Mouse (Mus musculus): ENCODE data around the gene Dnajc4.

Dnajc4 gene

DNA sequence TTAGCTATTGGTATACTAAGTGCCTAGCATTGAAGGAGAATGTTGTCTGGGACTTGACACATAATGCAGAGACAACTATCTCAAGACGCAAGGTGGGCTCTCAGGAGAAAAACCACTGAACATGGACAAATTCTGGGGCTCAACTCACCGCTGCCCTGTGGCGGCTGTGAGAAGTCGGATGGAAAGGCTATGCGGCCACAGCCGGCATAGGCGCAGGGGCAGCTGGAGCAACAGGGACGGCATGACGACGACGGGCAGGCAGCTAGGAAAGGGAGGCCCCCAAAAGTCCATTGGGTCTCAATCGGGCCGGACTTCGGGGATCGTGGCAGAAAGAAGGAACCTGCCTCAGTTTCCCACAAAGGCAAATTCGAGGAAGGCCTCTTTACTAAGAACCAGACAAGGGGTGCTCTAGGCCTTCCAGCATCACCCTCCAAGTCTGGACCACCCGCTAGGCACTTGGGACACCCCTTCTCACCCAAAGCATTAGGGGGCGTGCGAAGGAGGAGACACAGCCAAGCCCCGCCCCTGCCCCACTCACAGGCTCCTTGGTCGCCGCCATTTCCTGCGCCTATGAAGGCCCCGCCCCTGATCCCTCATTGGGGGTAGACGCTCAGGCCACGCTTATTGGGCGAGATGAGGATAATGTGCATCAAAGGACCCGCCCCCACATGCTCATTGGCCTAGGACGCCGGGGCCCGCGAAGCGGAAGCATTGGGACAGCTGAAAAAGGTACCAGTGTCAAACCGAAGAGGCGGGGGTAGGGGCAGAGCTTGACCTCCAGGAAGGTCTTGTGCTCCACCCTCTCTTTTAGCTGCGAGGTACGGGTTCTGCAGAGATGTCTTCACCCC is at the start of gene Dnajc4:
Gene Dnajc4, minus strand, starts transcription at position 562 of the 848 bp plus-strand sequence.
- DNase-seq (ENCODE audit: low spot score): peak; percentile 97

DNA sequence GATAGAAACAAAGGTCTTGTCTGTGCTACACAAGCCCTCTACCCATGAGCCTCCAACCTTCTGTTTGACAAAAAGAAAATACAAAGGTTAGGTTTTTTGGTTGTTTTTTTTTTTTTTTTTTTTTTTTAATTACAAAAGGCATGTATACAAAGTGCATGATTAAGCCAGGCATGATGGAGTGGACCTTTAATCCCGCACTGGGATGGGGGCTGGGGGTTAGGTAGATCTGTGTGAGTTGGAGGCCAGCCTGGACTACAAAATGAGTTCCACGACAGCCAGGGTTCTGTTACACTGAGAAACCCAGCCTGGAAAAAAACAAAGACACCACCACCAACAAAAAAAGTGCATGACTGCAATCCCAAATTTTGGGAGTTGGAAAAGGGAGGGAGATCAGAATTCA is 48.8 kb upstream of the Dnajc4 start:
- DNase-seq (ENCODE audit: low spot score): no peak

DNA sequence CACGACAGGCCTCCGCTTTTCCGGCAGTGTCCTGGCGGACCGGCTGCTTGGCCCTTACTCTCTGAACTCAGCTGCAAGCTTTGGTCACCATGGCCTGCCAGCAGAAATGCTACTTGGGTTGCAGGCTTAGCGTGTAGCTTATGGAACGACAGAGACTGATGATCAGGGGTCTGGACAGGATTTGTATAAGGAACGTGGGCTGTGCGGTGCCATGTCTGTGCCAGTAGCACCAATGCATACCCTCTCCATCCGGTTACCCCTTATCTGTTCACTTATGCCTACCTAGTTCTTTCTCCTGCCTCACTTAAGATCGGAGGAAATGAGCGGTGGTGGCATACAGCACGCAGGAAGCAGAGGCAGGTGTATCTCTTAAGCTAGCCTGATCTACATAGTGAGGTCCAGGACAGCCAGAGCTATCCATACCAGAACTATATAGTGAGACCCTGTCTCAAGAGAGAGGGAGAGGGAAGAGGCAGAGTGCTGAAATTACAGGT is 48.3 kb upstream of the Dnajc4 start:
- no peak for DNase-seq (ENCODE audit: low spot score)

DNA sequence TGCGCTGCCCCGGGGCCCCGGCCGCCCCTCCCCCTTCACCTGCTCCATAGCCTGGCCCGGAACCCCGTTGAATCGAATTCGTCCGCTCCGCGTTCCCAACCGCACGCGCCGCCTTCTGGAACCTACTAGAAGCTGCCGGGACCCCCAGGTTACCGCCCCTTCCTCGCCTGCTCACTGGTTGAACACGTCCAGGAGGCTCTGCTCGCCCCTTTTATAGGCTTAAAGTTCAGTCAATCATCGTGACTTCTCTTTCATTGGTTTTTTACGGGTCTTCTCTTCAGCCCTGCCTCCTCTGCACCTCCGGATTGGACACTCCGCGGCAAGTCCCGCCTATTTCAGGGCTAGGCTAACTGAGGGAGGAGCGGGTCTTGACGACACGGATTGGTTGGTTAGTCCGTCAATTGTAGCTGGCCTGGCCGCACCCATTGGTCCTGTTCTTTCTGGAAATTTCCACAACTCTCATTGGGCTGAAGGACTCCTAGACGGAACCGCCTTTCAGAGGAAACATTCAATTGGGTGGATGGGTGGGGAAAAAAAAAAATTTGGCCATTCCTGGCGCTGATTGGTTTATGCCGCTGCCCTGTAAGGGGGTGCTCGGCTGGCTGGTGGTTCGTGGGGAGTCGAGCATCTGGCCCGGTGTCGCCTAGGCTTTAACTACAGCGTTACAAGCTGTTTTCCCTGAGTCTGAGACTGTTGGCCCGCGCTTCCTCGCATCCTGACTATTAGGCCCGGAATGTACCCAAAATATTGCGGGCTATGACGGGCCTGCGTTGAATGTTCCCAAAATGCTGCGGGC is 47.7 kb upstream of the Dnajc4 start, which contains the start of gene Stip1:
Gene Stip1, minus strand, starts transcription at position 127 of the 796 bp plus-strand sequence.
- peak; percentile 100 for DNase-seq (ENCODE audit: low spot score)

GRCm38 (mm10) chr19:7039088-7039720 is 46.8 kb upstream of the Dnajc4 start:
- peak; percentile 55 for DNase-seq (ENCODE audit: low spot score)

DNA sequence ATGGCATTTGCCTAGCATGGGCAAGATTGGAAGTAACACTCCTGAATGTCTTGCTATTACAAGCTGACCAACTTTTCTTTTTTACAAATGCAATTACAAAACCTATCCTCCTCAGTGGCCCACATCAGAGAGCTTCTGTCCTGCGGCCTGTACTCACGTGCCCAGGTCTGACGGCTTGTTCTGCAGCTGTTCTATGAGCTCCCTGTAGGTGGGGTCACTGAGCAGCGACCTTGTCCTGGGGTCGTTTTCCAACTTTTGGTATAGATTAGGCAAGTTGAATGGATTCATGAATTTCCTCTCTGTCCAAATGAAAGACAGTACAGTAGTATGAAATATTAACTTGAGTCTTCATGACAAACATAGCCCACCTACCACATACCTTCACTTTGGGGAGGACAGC is 41.6 kb upstream of the Dnajc4 start:
- DNase-seq (ENCODE audit: low spot score): no peak

DNA sequence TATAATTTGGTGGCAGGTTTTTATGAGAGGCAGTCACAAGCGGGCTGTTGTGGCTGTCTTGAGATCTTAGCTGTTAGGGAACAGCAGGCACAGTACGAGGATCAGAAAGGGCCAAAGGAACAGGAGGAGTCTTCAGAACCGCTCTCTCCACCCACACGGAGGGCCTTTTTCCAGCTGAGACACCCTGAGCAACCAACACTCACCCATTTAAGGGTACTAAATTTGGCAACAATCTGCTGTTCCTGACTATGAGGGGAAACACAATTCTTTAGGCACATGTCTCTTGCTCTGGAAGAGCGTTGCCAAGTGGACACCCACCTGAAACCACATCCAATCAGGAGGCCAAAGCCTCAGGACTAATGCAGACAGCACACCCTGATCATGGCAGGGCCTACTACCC is 37.2 kb upstream of the Dnajc4 start:
- DNase-seq (ENCODE audit: low spot score): no peak

DNA sequence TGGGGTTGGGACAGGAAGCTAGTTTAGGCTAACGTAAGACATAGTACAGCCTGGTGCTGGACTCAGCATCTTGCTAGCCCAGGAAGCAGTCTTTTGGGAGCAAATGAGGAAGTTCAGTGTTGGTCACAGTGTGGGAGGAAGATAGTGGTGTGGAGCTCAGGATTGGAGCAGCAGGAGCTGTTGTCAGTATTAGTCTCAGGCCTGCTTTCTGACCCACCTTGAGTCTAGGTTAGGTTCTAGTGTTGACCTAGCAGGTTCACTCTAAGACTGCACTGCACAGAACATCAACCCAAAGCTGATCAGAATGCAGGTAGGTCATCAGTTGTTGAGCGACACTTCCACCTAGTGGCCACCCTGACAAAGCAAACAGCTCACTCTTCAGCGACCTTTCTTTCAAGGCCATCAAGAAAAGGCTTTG is 27.9 kb upstream of the Dnajc4 start:
- peak; percentile 70 for DNase-seq (ENCODE audit: low spot score)

- DNase-seq (ENCODE audit: low spot score): no peak
Measured at GRCm38 (mm10) chr19:7019191-7019590, 26.8 kb upstream of the Dnajc4 start, which contains the start of gene Fermt3. Gene Fermt3, minus strand, starts transcription at chr19:7019469.

DNA sequence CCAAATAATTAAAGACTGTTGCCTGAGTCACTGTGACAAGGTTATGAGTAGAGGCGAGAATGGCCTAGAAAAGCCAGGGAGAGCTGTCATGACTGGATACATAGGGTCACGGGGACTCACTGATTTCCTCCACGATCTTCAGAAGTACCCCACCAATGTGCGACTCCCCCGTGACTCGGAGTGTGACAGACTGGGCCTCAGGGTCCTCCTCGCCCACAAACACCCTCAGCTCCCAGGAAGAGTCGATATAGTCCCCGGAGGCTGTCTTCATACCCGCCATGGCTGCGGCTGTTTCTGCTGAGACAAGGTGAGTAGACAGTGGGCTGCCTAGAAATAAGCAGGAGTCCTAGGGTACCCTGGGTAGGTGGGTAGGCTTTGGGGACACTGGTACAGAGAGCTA is 26.2 kb upstream of the Dnajc4 start:
- no peak for DNase-seq (ENCODE audit: low spot score)

DNA sequence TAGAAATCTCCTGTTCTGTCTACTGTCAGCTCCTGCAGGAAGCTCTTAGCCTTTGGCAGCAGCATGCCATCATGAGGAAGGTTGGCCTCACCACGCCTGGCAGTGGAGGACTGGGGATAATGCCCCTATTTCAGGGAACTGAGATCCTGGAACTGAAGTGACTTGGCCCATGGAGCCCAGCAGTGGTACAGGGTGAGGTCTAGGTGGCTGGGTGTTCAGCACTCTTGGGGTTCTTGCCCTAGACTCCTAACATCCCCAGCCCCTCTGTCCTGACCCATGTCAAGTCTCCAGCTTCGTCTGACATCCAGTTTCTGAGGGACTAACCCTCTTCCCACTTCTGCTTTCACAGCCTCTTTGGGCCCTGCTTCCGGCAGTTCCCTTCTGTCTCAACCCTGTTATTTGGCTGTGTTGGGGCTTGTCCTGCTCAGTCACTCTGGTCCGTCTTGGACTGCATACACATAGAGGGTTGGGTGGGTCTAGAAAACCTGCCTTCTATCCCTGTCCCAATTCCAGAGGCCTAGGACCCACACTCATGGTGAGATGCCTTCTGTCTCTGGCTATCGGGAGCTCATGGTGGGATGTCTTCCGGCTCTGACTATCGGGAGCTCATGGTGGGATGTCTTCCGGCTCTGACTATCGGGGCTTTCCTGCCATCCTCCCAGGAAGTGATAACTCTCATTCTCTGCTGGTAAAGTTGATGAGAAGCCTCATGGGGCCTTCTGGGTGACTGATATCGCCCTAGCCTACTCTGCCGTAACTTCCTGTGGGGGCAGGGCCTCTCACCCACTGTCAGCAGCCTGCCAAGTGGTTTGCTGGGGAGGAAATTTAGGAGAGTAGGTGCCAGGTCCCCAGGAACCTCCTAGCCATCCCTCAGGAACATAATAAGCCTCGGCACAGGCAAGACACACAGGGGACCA is 25.4 kb upstream of the Dnajc4 start:
- no peak for DNase-seq (ENCODE audit: low spot score)

- DNase-seq (ENCODE audit: low spot score): no peak
Measured at GRCm38 (mm10) chr19:7014481-7015135, 22.2 kb upstream of the Dnajc4 start.

DNA sequence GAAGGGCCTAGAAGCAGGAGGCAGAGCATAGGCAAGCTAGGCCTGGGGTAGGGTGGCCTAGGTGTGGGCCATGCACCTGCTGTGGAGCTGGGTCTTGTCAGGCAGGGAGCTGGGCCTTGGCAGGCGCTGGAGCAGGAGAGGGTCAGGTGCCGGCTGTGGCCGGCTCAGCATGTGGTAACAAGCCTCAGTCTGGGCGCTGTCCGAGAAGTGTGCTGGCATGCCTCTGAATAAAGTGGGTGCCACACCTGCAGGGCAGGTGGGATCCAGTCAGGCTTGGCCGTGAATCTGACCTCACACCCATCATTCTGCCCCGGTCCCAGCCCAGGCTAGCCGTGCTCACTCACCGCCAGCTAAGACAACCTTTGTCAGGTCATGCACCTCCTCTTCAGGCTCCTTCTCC is 21.6 kb upstream of the Dnajc4 start:
- DNase-seq (ENCODE audit: low spot score): no peak

- peak; percentile 64 for DNase-seq (ENCODE audit: low spot score)
Measured at GRCm38 (mm10) chr19:7012426-7012825, 20.1 kb upstream of the Dnajc4 start.

DNA sequence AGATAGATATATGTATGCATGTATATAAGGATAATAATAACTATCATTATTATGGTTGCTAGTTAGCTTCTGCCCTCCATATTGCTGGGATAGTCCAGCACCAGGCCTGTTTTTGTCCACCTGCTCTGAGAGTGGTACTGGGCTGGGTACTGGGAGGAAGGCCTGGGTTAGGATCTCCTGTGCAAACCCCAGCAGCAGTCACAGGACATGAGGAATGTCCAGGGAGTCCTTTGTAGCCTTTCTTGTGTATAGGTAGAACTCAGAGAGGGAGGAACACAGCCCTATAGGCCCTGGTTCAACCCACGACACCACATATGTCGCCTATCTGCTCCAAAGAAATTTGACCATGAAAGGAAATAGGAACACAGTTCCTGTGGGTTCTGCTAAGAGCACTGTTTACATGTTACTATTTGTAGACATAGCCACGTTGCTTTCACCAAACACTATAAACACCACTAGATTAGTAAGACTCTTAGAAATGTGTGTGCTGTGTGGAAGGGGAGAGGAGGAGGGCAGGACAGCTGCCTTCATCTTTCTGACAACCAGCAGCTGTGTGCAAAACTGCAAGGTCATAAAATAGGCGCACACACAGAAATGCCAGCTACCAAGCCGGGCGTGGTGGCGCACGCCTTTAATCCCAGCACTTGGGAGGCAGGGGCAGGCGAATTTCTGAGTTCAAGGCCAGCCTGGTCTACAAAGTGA is 14.7 kb upstream of the Dnajc4 start:
- no peak for DNase-seq (ENCODE audit: low spot score)

DNA sequence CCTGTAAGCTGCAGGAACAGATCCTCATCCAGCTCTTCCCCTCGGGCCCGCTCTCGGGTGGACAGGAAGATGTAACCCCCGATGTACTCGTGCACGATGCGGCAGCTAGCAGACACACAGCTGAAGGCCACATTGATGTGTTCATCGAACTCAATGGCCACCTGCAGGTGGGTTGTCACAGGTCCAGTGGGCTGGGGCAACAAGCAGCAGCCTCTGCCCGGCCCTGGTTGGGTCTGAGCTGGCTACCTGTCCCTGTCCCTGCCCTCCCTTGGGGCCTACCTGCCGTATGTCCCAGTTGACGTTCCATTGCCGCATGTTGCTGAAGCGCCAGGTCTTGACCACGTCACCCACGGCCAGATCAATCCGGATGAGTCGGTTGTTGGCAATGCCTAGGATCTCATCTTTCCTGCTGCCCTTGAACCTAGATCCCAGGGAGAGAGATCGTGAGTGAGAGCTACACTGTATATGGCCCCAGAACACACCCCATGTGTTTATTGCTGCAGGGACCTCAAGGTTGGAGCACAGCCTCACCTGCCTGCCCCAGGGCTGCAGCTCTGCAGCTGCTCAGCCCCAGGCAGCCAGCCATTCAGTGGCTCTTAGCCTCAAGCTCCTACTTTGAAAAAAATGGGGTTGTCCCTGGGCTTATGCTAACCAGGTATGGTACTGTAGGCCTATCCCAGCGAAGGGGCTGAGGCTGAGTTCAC is 7.1 kb upstream of the Dnajc4 start:
- DNase-seq (ENCODE audit: low spot score): no peak

GRCm38 (mm10) chr19:6997721-6998290 is 5.4 kb upstream of the Dnajc4 start:
- DNase-seq (ENCODE audit: low spot score): no peak

GRCm38 (mm10) chr19:6996006-6996405 is 3.6 kb upstream of the Dnajc4 start, which contains the start of the genes Nudt22 and Trpt1:
Gene Nudt22, minus strand, starts transcription at chr19:6996117.
Gene Trpt1, plus strand, starts transcription at chr19:6996131.
- peak; percentile 91 for DNase-seq (ENCODE audit: low spot score)
